Mouse (Mus musculus) limb, embryonic 14.5 days (tissue): ENCODE results near the gene Fry. TPM values are rescaled to one million over a fixed set of nuclear protein-coding genes. Genes with fewer than 3 reads are reported as not detected.
A peak's percentile ranks its signal among the peaks of the same experiment; 100 is the strongest.

ENCODE experiments used
- ATAC-seq: fragments of 200-750 bp; cut with Nextera tagmentation; 2 replicates; pipeline ENCODE4 v1.8.0; 2017; ENCODE audit warnings: low read depth, moderate number of reproducible peaks, moderate TSS enrichment; ENCODE audit not compliant: low FRiP score
- DNase-seq: peaks from one replicate; pipeline ENCODE4 v3.0.0-alpha.2; 2015; ENCODE audit warnings: low spot score
- H3K27ac ChIP-seq: fragments of 300-500 bp; sonication (generic); replicated peaks from 2 replicates; pipeline ENCODE4 v1.5.1; 2014; ENCODE audit warnings: low read depth, mild to moderate bottlenecking, low read length, moderate library complexity, mixed read lengths
- H3K27me3 ChIP-seq: fragments of 300-500 bp; sonication (generic); 2 replicates; pipeline ENCODE4 v1.6.1; 2014; ENCODE audit warnings: low read length, mixed read lengths; ENCODE audit not compliant: control insufficient read depth, insufficient read depth
- H3K36me3 ChIP-seq: fragments of 300-500 bp; sonication (generic); 2 replicates; pipeline ENCODE4 v1.6.1; 2014; ENCODE audit warnings: mild to moderate bottlenecking, low read length, moderate library complexity, mixed read lengths; ENCODE audit not compliant: control insufficient read depth, insufficient read depth
- H3K4me1 ChIP-seq: fragments of 300-500 bp; sonication (generic); 2 replicates; pipeline ENCODE4 v1.6.1; 2014; ENCODE audit warnings: antibody characterized with exemption, low read length, mixed read lengths; ENCODE audit not compliant: control insufficient read depth, insufficient read depth
- H3K4me2 ChIP-seq: fragments of 300-500 bp; sonication (generic); replicated peaks from 2 replicates; pipeline ENCODE4 v1.6.1; 2014; ENCODE audit warnings: low read depth, mild to moderate bottlenecking, low read length, moderate library complexity; ENCODE audit not compliant: severe bottlenecking
- H3K4me3 ChIP-seq: fragments of 300-500 bp; sonication (generic); replicated peaks from 2 replicates; pipeline ENCODE4 v1.5.1; 2014; ENCODE audit warnings: low read length
- H3K9ac ChIP-seq: fragments of 300-500 bp; sonication (generic); 2 replicates; pipeline ENCODE4 v1.6.1; 2014; ENCODE audit warnings: mild to moderate bottlenecking, low read depth, low read length, moderate library complexity; ENCODE audit not compliant: severe bottlenecking
- H3K9me3 ChIP-seq: fragments of 300-500 bp; sonication (generic); 2 replicates; pipeline ENCODE4 v1.6.1; 2016; ENCODE audit warnings: low read length; ENCODE audit not compliant: control insufficient read depth
- POLR2A ChIP-seq: fragments of 200-500 bp; IDR thresholded peaks from 2 replicates; pipeline ENCODE4 v1.8.0; 2012; ENCODE audit warnings: inconsistent platforms, mild to moderate bottlenecking, moderate library complexity, borderline replicate concordance; ENCODE audit not compliant: insufficient read depth, insufficient read length; ENCODE audit errors: extremely low read depth
- WGBS: fragments of 180-500 bp; shearing (Covaris S2); extraction: QIAGEN DNeasy Blood & Tissue Kit; methylation state at CpG from one replicate; pipeline ENCODE4 v1.1.7; 2014; 5-methylcytosine and 5-hydroxymethylcytosine counted together
- polyA plus RNA-seq, 2 experiments: library from polyadenylated mRNA; depleted of rRNA in 1 of 2; stranded (reverse) in 1 of 2; unstranded in 1 of 2; fragments of >200 nt; fragmentation: Nextera tagmentation in 1 of 2; extraction: Ambion mirVana in 1 of 2; gene quantifications; 2 replicates each; pipeline versions ENCODE4 v1.2.1 to v1.2.3; 2012 to 2014

Fry gene
- polyA plus RNA-seq, 2 experiments, result 10.0 to 13.5 TPM

- TF ChIP-seq POLR2A, result no peak
- Histone ChIP-seq H3K27ac (no peak overlapping the region), H3K4me2 (no peak overlapping the region), H3K4me1 (no peaks in the 10 kb centered on the region), H3K9ac (no peak overlapping the region), H3K4me3 (no peak overlapping the region), H3K27me3 (no peaks in the 10 kb centered on the region), H3K36me3 (no peaks in the 10 kb centered on the region), H3K9me3 (no peaks in the 10 kb centered on the region)
- DNase-seq, result no peak
- no peak for ATAC-seq
- whole genome bisulfite sequencing, result 69% methylated on average over 5 of the region's 5 CpGs
Observed at GRCm38 (mm10) chr5:150083190-150083589, 35.3 kb upstream of the Fry start.

GRCm38 (mm10) chr5:150097620-150098019 lies 20.8 kb upstream of the Fry start:
- no peaks in the 10 kb centered on the region for H3K4me1 ChIP-seq
- DNase-seq (peak; percentile 35), ATAC-seq (no peak)
- no peaks in the 10 kb centered on the region for H3K9me3 ChIP-seq
- no peak overlapping the region for H3K4me2 ChIP-seq
- TF ChIP-seq POLR2A, result no peak
- no peak overlapping the region for H3K27ac ChIP-seq
- WGBS, result 13% methylated on average over 6 of the region's 6 CpGs
- no peaks in the 10 kb centered on the region for H3K27me3 ChIP-seq
- H3K9ac ChIP-seq, result no peak overlapping the region
- H3K4me3 ChIP-seq, result no peak overlapping the region
- no peaks in the 10 kb centered on the region for H3K36me3 ChIP-seq

- Histone ChIP-seq H3K36me3 (no peaks in the 10 kb centered on the region), H3K4me1 (no peaks in the 10 kb centered on the region), H3K4me2 (no peak overlapping the region), H3K4me3 (no peak overlapping the region), H3K27me3 (no peaks in the 10 kb centered on the region), H3K9ac (no peak overlapping the region), H3K27ac (no peak overlapping the region), H3K9me3 (no peaks in the 10 kb centered on the region)
- 90% methylated on average over 12 of the region's 12 CpGs for WGBS
- DNase-seq, result no peak
- ATAC-seq, result no peak
- no peak for TF ChIP-seq POLR2A
Observed at GRCm38 (mm10) chr5:150098754-150099153, 19.7 kb upstream of the Fry start.

GRCm38 (mm10) chr5:150101789-150102188 lies 16.7 kb upstream of the Fry start:
- Histone ChIP-seq H3K9me3 (no peaks in the 10 kb centered on the region), H3K36me3 (no peaks in the 10 kb centered on the region), H3K4me3 (no peak overlapping the region), H3K4me1 (no peaks in the 10 kb centered on the region), H3K27ac (no peak overlapping the region), H3K27me3 (no peaks in the 10 kb centered on the region), H3K4me2 (no peak overlapping the region), H3K9ac (no peak overlapping the region)
- ATAC-seq, result no peak
- 84% methylated on average over 11 of the region's 11 CpGs for WGBS
- DNase-seq, result no peak
- no peak for TF ChIP-seq POLR2A

- no peak for DNase-seq
- H3K4me2 ChIP-seq, result no peak overlapping the region
- no peak for ATAC-seq
- no peak overlapping the region for H3K27ac ChIP-seq
- H3K4me1 ChIP-seq, result no peaks in the 10 kb centered on the region
- H3K27me3 ChIP-seq, result no peaks in the 10 kb centered on the region
- H3K36me3 ChIP-seq, result no peaks in the 10 kb centered on the region
- H3K9ac ChIP-seq, result no peak overlapping the region
- WGBS, result 86% methylated on average over 7 of the region's 7 CpGs
- no peak overlapping the region for H3K4me3 ChIP-seq
- H3K9me3 ChIP-seq, result no peaks in the 10 kb centered on the region
- TF ChIP-seq POLR2A, result no peak
Observed at GRCm38 (mm10) chr5:150106358-150106757, 12.1 kb upstream of the Fry start.

- no peak overlapping the region for H3K4me2 ChIP-seq
- WGBS, result 56% methylated on average over 8 of the region's 8 CpGs
- no peak overlapping the region for H3K4me3 ChIP-seq
- no peak overlapping the region for H3K9ac ChIP-seq
- H3K9me3 ChIP-seq, result no peaks in the 10 kb centered on the region
- H3K27me3 ChIP-seq, result no peaks in the 10 kb centered on the region
- TF ChIP-seq POLR2A, result no peak
- H3K36me3 ChIP-seq, result no peaks in the 10 kb centered on the region
- DNase-seq, result no peak
- no peak overlapping the region for H3K27ac ChIP-seq
- ATAC-seq, result no peak
- H3K4me1 ChIP-seq, result peaks cover 7% of the 10 kb centered on the region
Observed at GRCm38 (mm10) chr5:150111236-150111635, 7.2 kb upstream of the Fry start.
